Mouse (Mus musculus) midbrain, postnatal 0 days (tissue): ENCODE measurements at regions not wholly inside any gene's neighbourhood (a gene's known extent, or its start where the extent isn't known, plus 50 kb on each side); places are given as distances from the start of the nearest gene placed in this dataset.

ENCODE experiments used
- ATAC-seq: fragments of 200-750 bp; cut with Nextera tagmentation; 2 replicates; pipeline ENCODE4 v1.8.0; 2017; ENCODE audit warnings: moderate number of reproducible peaks, mild to moderate bottlenecking, moderate TSS enrichment, moderate library complexity; ENCODE audit not compliant: low FRiP score
- DNase-seq: peaks from one replicate; pipeline ENCODE4 v3.0.0-alpha.2; 2015; ENCODE audit warnings: low spot score
- H3K27ac ChIP-seq: fragments of 300-500 bp; sonication (generic); 2 replicates; pipeline ENCODE4 v1.5.1; 2014; ENCODE audit warnings: low read depth, mild to moderate bottlenecking, low read length, mixed read lengths
- H3K27me3 ChIP-seq: fragments of 300-500 bp; sonication (generic); 2 replicates; pipeline ENCODE4 v1.6.1; 2014; ENCODE audit warnings: low read length, control low read depth, mixed read lengths; ENCODE audit not compliant: insufficient read depth
- H3K36me3 ChIP-seq: fragments of 300-500 bp; sonication (generic); 2 replicates; pipeline ENCODE4 v1.6.1; 2014; ENCODE audit warnings: low read length, control low read depth, mixed read lengths; ENCODE audit not compliant: insufficient read depth
- H3K4me1 ChIP-seq: fragments of 300-500 bp; sonication (generic); 2 replicates; pipeline ENCODE4 v1.6.1; 2014; ENCODE audit warnings: mild to moderate bottlenecking, control low read depth, antibody characterized with exemption, low read length, mixed read lengths; ENCODE audit not compliant: insufficient read depth
- H3K4me2 ChIP-seq: fragments of 300-500 bp; sonication (generic); 2 replicates; pipeline ENCODE4 v1.6.1; 2014; ENCODE audit warnings: low read depth, mild to moderate bottlenecking, low read length, mixed read lengths; ENCODE audit not compliant: poor library complexity, severe bottlenecking
- H3K4me3 ChIP-seq: fragments of 300-500 bp; sonication (generic); 2 replicates; pipeline ENCODE4 v1.5.1; 2014; ENCODE audit warnings: low read depth, mild to moderate bottlenecking, low read length, moderate library complexity
- H3K9ac ChIP-seq: fragments of 300-500 bp; sonication (generic); replicated peaks from 2 replicates; pipeline ENCODE4 v1.6.1; 2014; ENCODE audit warnings: mild to moderate bottlenecking, low read length, moderate library complexity, mixed read lengths; ENCODE audit not compliant: poor library complexity, severe bottlenecking
- H3K9me3 ChIP-seq: fragments of 300-500 bp; sonication (generic); 2 replicates; pipeline ENCODE4 v1.6.1; 2016; ENCODE audit warnings: low read length, control low read depth
- CTCF ChIP-seq: IDR thresholded peaks from 2 replicates; pipeline ENCODE4 v1.5.1; 2016; ENCODE audit warnings: antibody characterized with exemption, mild to moderate bottlenecking
- WGBS: fragments of 180-500 bp; shearing (Covaris S2); extraction: QIAGEN DNeasy Blood & Tissue Kit; methylation state at CpG from one replicate; pipeline ENCODE4 v1.1.7; 2014; 5-methylcytosine and 5-hydroxymethylcytosine counted together

GRCm38 (mm10) chr8:103717723-103718122 is 383.7 kb upstream of the Cdh5 start:
- no peaks in the 10 kb centered on the region for H3K36me3 ChIP-seq
- no peak overlapping the region for H3K27ac ChIP-seq
- ATAC-seq: no peak
- no peak overlapping the region for H3K4me2 ChIP-seq
- H3K9ac ChIP-seq: no peak overlapping the region
- DNase-seq: no peak
- no peak for TF ChIP-seq CTCF
- H3K9me3 ChIP-seq: no peaks in the 10 kb centered on the region
- no peak overlapping the region for H3K4me3 ChIP-seq
- WGBS: 74% methylated on average over 4 of the region's 4 CpGs
- H3K27me3 ChIP-seq: no peaks in the 10 kb centered on the region
- H3K4me1 ChIP-seq: no peaks in the 10 kb centered on the region

GRCm38 (mm10) chr8:103733466-103733865 is 368.0 kb upstream of the Cdh5 start:
- H3K4me2 ChIP-seq: no peak overlapping the region
- DNase-seq: no peak
- H3K27ac ChIP-seq: no peak overlapping the region
- H3K9me3 ChIP-seq: no peaks in the 10 kb centered on the region
- TF ChIP-seq CTCF: no peak
- 87% methylated on average over 3 of the region's 3 CpGs for WGBS
- H3K4me1 ChIP-seq: no peaks in the 10 kb centered on the region
- no peak overlapping the region for H3K9ac ChIP-seq
- no peak for ATAC-seq
- no peaks in the 10 kb centered on the region for H3K36me3 ChIP-seq
- no peak overlapping the region for H3K4me3 ChIP-seq
- no peaks in the 10 kb centered on the region for H3K27me3 ChIP-seq

DNA sequence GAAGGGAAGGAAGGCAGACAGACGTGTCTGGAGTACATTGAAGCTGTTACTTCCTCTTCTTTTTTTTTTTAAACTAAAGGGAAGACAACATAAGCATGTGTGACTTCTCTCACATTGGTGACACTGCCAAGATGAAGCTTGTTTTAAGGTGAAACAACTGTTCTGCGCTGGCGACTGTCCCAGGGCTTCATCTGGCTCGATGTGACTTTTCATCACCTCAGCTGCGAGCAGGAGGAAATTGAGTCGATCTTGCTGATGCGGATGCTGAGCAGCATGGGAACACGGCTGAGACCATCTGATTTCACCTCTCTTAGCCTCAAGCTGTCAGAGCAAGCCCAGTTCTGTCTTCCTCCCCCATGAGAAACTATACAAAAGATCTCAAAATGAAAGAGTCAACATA is 363.1 kb upstream of the Cdh5 start:
- no peaks in the 10 kb centered on the region for H3K27me3 ChIP-seq
- 84% methylated on average over 8 of the region's 8 CpGs for WGBS
- H3K27ac ChIP-seq: no peak overlapping the region
- H3K4me3 ChIP-seq: no peak overlapping the region
- H3K4me1 ChIP-seq: no peaks in the 10 kb centered on the region
- ATAC-seq (no peak), DNase-seq (no peak)
- H3K9ac ChIP-seq: no peak overlapping the region
- H3K36me3 ChIP-seq: no peaks in the 10 kb centered on the region
- H3K4me2 ChIP-seq: no peak overlapping the region
- H3K9me3 ChIP-seq: no peaks in the 10 kb centered on the region
- TF ChIP-seq CTCF: no peak

DNA sequence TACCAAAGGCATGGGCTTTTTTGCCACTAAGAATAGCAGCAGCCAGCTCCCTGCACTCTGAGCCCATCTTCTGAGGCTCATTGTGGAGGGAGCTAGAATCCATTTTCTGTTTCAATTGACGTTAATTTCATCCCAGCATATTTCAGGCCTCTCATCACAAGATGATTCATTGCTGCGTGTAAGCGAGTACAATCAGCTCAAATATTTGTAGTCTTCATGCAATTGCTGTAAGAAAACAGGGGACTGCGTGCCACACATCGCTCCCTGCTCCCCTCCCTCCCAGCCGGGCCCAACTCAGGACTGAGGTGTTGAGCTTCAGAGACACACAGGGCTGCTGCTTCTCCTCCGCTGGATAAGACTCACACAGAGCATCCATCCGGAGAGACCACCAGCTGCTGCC is 360.0 kb upstream of the Cdh5 start:
- DNase-seq: no peak
- Histone ChIP-seq H3K4me1 (no peaks in the 10 kb centered on the region), H3K4me2 (no peak overlapping the region), H3K27me3 (no peaks in the 10 kb centered on the region), H3K27ac (no peak overlapping the region), H3K36me3 (no peaks in the 10 kb centered on the region), H3K9me3 (no peaks in the 10 kb centered on the region), H3K9ac (no peak overlapping the region), H3K4me3 (no peak overlapping the region)
- no peak for TF ChIP-seq CTCF
- 66% methylated on average over 8 of the region's 8 CpGs for WGBS
- ATAC-seq: no peak

DNA sequence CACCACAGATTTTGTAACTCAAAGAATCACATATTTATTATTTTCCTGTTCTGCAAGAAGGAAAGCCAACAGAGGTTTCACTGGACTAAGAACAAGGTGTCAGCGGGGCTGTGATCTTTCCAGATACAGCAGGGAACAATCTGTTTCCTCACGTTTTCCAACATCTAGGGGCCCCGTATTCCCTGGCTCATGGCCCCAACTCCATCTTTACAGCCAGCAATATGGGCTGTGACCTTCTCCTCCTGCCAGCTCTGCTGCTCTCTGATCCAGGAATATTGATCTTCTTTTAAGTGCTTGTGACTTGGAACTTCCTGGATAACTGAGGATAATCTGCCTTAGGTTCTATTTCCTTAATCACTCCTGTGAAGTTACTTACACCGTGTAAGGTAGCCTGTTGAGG is 352.7 kb upstream of the Cdh5 start:
- no peaks in the 10 kb centered on the region; the same call in 1 of the 2 replicates for H3K4me1 ChIP-seq
- H3K9ac ChIP-seq: no peak overlapping the region
- 75% methylated on average over 4 of the region's 4 CpGs for WGBS
- H3K4me2 ChIP-seq: no peak overlapping the region
- ATAC-seq: no peak
- TF ChIP-seq CTCF: no peak
- no peaks in the 10 kb centered on the region for H3K9me3 ChIP-seq
- H3K27me3 ChIP-seq: no peaks in the 10 kb centered on the region
- no peak overlapping the region for H3K27ac ChIP-seq
- no peak overlapping the region for H3K4me3 ChIP-seq
- no peaks in the 10 kb centered on the region for H3K36me3 ChIP-seq
- DNase-seq: no peak

GRCm38 (mm10) chr8:103750278-103751097 is 350.9 kb upstream of the Cdh5 start:
- ATAC-seq: no peak
- DNase-seq: no peak
- no peaks in the 10 kb centered on the region for H3K27me3 ChIP-seq

More at GRCm38 (mm10) chr8:103750278-103751097, 350.9 kb upstream of the Cdh5 start:
- Histone ChIP-seq H3K36me3 (no peaks in the 10 kb centered on the region), H3K4me3 (no peak overlapping the region), H3K9me3 (no peaks in the 10 kb centered on the region), H3K4me2 (no peak overlapping the region), H3K4me1 (no peaks in the 10 kb centered on the region; the same call in 1 of the 2 replicates), H3K9ac (no peak overlapping the region), H3K27ac (no peak overlapping the region)
- 38% methylated on average over 12 of the region's 12 CpGs for WGBS
- no peak for TF ChIP-seq CTCF
